Mouse (Mus musculus) CH12.LX (cell line): ENCODE data around the gene Pcnt. TPM values are rescaled to one million over a fixed set of nuclear protein-coding genes. Genes with fewer than 3 reads are reported as not detected.

ENCODE experiments used
- DNase-seq: peaks from one replicate; pipeline ENCODE4 v3.0.0-alpha.2; 2013; ENCODE audit errors: extremely low read depth
- H3K27ac ChIP-seq: 2 replicates; pipeline ENCODE4 v1.5.1; 2012; ENCODE audit warnings: low read depth, mild to moderate bottlenecking, control low read depth, moderate library complexity; ENCODE audit not compliant: insufficient read depth
- H3K27me3 ChIP-seq: replicated peaks from 2 replicates; pipeline ENCODE3; 2012; ENCODE audit warnings: inconsistent platforms
- H3K36me3 ChIP-seq, 2 experiments: replicated peaks in 1 of 2; 2 replicates each; pipeline versions ENCODE3 to v1.6.1; 2012; ENCODE audit warnings: inconsistent platforms in 1 of 2, low read length in 1 of 2, mild to moderate bottlenecking in 1 of 2, mixed read lengths in 1 of 2, moderate library complexity in 1 of 2; ENCODE audit not compliant: control insufficient read depth in 1 of 2, insufficient read depth in 1 of 2
- H3K4me1 ChIP-seq, 2 experiments: 2 replicates each; pipeline ENCODE4 v1.6.1; 2012; ENCODE audit warnings: inconsistent platforms in 1 of 2, moderate library complexity in 1 of 2; ENCODE audit not compliant: insufficient read depth in 2 of 2, control insufficient read depth in 1 of 2
- H3K4me2 ChIP-seq: 2 replicates; pipeline ENCODE4 v1.6.1; 2012; ENCODE audit warnings: low read depth, mild to moderate bottlenecking, control low read depth; ENCODE audit not compliant: poor library complexity, insufficient read depth, severe bottlenecking
- H3K4me3 ChIP-seq, 3 experiments: fragments of 150-350 bp in 1 of 3; sonication (generic) in 1 of 3; replicated peaks in 1 of 3; 2 replicates each; pipeline versions ENCODE3 to v1.5.1; 2011 to 2012; ENCODE audit warnings: low read depth in 2 of 3, low read length in 2 of 3, mild to moderate bottlenecking in 2 of 3, moderate library complexity in 2 of 3, control low read depth in 1 of 3, improper control_type of control experiment in 1 of 3, inconsistent platforms in 1 of 3, mixed read lengths in 1 of 3; ENCODE audit not compliant: poor library complexity in 1 of 3
- H3K79me2 ChIP-seq: replicated peaks from 2 replicates; pipeline ENCODE4 v1.6.1; 2012; ENCODE audit warnings: mild to moderate bottlenecking, moderate library complexity; ENCODE audit not compliant: control insufficient read depth, poor library complexity, insufficient read depth, severe bottlenecking; ENCODE audit errors: extremely low read depth
- H3K9ac ChIP-seq: 2 replicates; pipeline ENCODE4 v1.6.1; 2012; ENCODE audit warnings: low read depth, mild to moderate bottlenecking, control low read depth, moderate library complexity; ENCODE audit not compliant: insufficient read depth
- H3K9me3 ChIP-seq: replicated peaks from 2 replicates; pipeline ENCODE3; 2012; ENCODE audit warnings: low read length, inconsistent platforms, mixed read lengths
- BHLHE40 ChIP-seq: IDR thresholded peaks from 2 replicates; pipeline ENCODE4 v1.6.1; 2011; ENCODE audit warnings: mild to moderate bottlenecking, low read depth, low read length, improper control_type of control experiment
- CHD1 ChIP-seq: IDR thresholded peaks from 2 replicates; pipeline ENCODE4 v1.6.1; 2012; ENCODE audit warnings: low read depth, low read length, improper control_type of control experiment, inconsistent platforms
- CTCF ChIP-seq, 2 experiments: IDR thresholded peaks in 1 of 2; conservative IDR thresholded peaks in 1 of 2; 2 replicates each; pipeline ENCODE4 v1.5.1; 2011 to 2012; ENCODE audit warnings: low read depth in 2 of 2, low read length in 2 of 2, improper control_type of control experiment in 1 of 2, inconsistent platforms in 1 of 2, mild to moderate bottlenecking in 1 of 2, moderate library complexity in 1 of 2
- EP300 ChIP-seq: IDR thresholded peaks from 2 replicates; pipeline ENCODE4 v1.6.1; 2011; ENCODE audit warnings: low read length, improper control_type of control experiment
- ETS1 ChIP-seq: conservative IDR thresholded peaks from 2 replicates; pipeline ENCODE4 v1.6.1; 2012; ENCODE audit warnings: low read depth, mild to moderate bottlenecking, inconsistent platforms, low read length, improper control_type of control experiment, moderate library complexity
- MAX ChIP-seq: IDR thresholded peaks from 2 replicates; pipeline ENCODE4 v1.6.1; 2011; ENCODE audit warnings: low read length, improper control_type of control experiment
- MXI1 ChIP-seq: IDR thresholded peaks from 2 replicates; pipeline ENCODE4 v1.6.1; 2011; ENCODE audit warnings: mild to moderate bottlenecking, low read depth, low read length, improper control_type of control experiment
- PAX5 ChIP-seq: IDR thresholded peaks from 2 replicates; pipeline ENCODE4 v1.6.1; 2012; ENCODE audit warnings: low read length, inconsistent platforms, mixed read lengths
- POLR2AphosphoS2 ChIP-seq: IDR thresholded peaks from 2 replicates; pipeline ENCODE4 v1.6.1; 2011; ENCODE audit warnings: low read depth, low read length, improper control_type of control experiment
- SMC3 ChIP-seq: IDR thresholded peaks from 2 replicates; pipeline ENCODE4 v1.6.1; 2011; ENCODE audit warnings: low read depth, low read length, improper control_type of control experiment
- TCF12 ChIP-seq: IDR thresholded peaks from 2 replicates; pipeline ENCODE4 v1.6.1; 2014; ENCODE audit warnings: low read depth, mild to moderate bottlenecking, inconsistent platforms, low read length, improper control_type of control experiment
- ZC3H11A ChIP-seq: IDR thresholded peaks from 2 replicates; pipeline ENCODE4 v1.6.1; 2012; ENCODE audit warnings: low read depth, mild to moderate bottlenecking, inconsistent platforms, low read length, improper control_type of control experiment
- ZKSCAN1 ChIP-seq: IDR thresholded peaks from 2 replicates; pipeline ENCODE4 v1.6.1; 2012; ENCODE audit warnings: low read depth, inconsistent platforms, low read length, improper control_type of control experiment, borderline replicate concordance
- ZMIZ1 ChIP-seq: IDR thresholded peaks from 2 replicates; pipeline ENCODE4 v1.6.1; 2012; ENCODE audit warnings: low read depth, mild to moderate bottlenecking, inconsistent platforms, low read length, improper control_type of control experiment
- ZNF384 ChIP-seq: IDR thresholded peaks from 2 replicates; pipeline ENCODE4 v1.6.1; 2012; ENCODE audit warnings: low read depth, low read length, improper control_type of control experiment, inconsistent platforms
- dilution Hi-C: fragments of 300-500 bp; cut with MboI; formaldehyde crosslinking; loops from 2 replicates; pipeline ENCODE4 v1.14.3; 2020; ENCODE audit warnings: low sequenced_read_pairs; ENCODE audit not compliant: extremely low pct_unique_long_range_greater_than_20kb, extremely low pct_ligation_motif_present
- in situ Hi-C: fragments of 300-500 bp; cut with MboI; formaldehyde crosslinking; loops from 3 replicates; pipeline ENCODE4 v1.14.3; 2019; ENCODE audit warnings: low sequenced_read_pairs, low pct_ligation_motif_present, low pct_unique_long_range_greater_than_20kb, mixed read lengths
- polyA plus RNA-seq: library from polyadenylated mRNA; unstranded; fragments of >175 nt; gene quantifications from 2 replicates; pipeline ENCODE4 v1.2.1, GENCODE M21; 2012; ENCODE audit warnings: low read depth; ENCODE audit not compliant: insufficient read length
- total RNA-seq, 2 experiments: library from RNA; depleted of rRNA; stranded (reverse); fragments of 300-350 nt in 1 of 2; fragments of >200 nt in 1 of 2; gene quantifications; 2 replicates each; pipeline ENCODE4 v1.2.3; 2012 to 2014

Gene Pcnt
- total and polyA plus RNA-seq, 3 experiments, result 22.2 to 30.2 (median 29.1) TPM

GRCm38 (mm10) chr10:76357286-76357875, 85.2 kb downstream of the Pcnt start:
- Histone ChIP-seq H3K4me1 (no peaks in the 10 kb centered on the region), H3K79me2 (no peaks in the 10 kb centered on the region), H3K9ac (no peak overlapping the region), H3K27me3 (no peaks in the 10 kb centered on the region), H3K27ac (no peak overlapping the region), H3K36me3 (peaks cover 46 to 79% of the 10 kb centered on the region in 2 experiments), H3K9me3 (no peaks in the 10 kb centered on the region), H3K4me3 (no peak overlapping the region), H3K4me2 (no peak overlapping the region)
- in situ Hi-C loops (no loop called here), dilution Hi-C loops (no loop called here)
- no peak for DNase-seq
- TF ChIP-seq SMC3 (no peak), CTCF (conservative IDR thresholded peaks at IDR 0.05 in 1 of 2, IDR thresholded peaks at IDR 0.05 in 1 of 2; ENCODE audit: low read depth in 2 of 2, low read length in 2 of 2) (no peak), ETS1 (no peak)

DNA sequence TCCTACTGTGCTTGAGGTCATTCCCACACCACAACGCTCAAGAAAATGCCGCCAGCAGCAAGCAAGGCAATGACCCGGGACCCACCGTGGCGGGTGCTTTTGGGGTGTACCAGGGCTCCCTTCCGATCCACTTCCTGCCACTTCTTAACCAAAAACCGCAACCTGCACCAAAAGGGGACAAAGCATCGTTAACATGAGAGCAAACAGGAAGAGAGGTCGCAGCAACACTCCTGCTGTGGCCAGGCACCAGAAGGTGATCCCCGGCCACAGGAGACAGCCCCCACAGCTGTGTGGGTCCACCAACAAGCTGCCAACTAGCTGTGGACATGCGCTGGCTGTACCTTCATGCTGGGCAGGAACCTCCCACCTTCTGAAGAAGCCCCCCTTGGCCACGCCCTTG, 87.6 kb downstream of the Pcnt start:
- Histone ChIP-seq H3K9me3 (no peaks in the 10 kb centered on the region), H3K4me3 (no peak overlapping the region), H3K9ac (no peak overlapping the region), H3K27me3 (no peaks in the 10 kb centered on the region), H3K4me1 (peaks cover 0 to 6% of the 10 kb centered on the region in 2 experiments; a peak in 1 of 4 replicates), H3K79me2 (no peaks in the 10 kb centered on the region), H3K4me2 (no peak overlapping the region), H3K27ac (no peak overlapping the region), H3K36me3 (peaks cover 63 to 92% of the 10 kb centered on the region in 2 experiments)
- dilution Hi-C loops, result no loop called here
- no peak for DNase-seq
- in situ Hi-C loops, result no loop called here
- TF ChIP-seq MAX (no peak), CHD1 (no peak), ZMIZ1 (no peak), ZKSCAN1 (no peak), TCF12 (no peak)

GRCm38 (mm10) chr10:76353986-76354385, 88.6 kb downstream of the Pcnt start:
- TF ChIP-seq ZNF384, result no peak
- TF ChIP-seq MAX, result no peak
- TF ChIP-seq EP300, result no peak
- no peak for TF ChIP-seq SMC3
- no peak for TF ChIP-seq POLR2AphosphoS2
- TF ChIP-seq CHD1, result no peak
- TF ChIP-seq BHLHE40, result no peak
- no peak for TF ChIP-seq ZC3H11A
- no peak for TF ChIP-seq PAX5
- no peak for TF ChIP-seq MXI1
- Histone ChIP-seq H3K36me3 (peaks cover 65 to 93% of the 10 kb centered on the region in 2 experiments), H3K4me3 (no peak overlapping the region), H3K4me2 (no peak overlapping the region), H3K9ac (no peak overlapping the region), H3K4me1 (peaks cover 0 to 9% of the 10 kb centered on the region in 2 experiments; a peak in 1 of 4 replicates), H3K27ac (no peak overlapping the region), H3K27me3 (no peaks in the 10 kb centered on the region), H3K9me3 (no peaks in the 10 kb centered on the region), H3K79me2 (no peaks in the 10 kb centered on the region)
- in situ Hi-C loops (no loop called here), dilution Hi-C loops (no loop called here)
- DNase-seq, result no peak
